Mouse (Mus musculus) c-Kit-positive CD71-negative TER-119-negative erythroid progenitor cells, embryonic 14.5 days (primary cell): ENCODE measurements around the gene Zdbf2.

ENCODE experiments used
- DNase-seq: peaks from one replicate; pipeline ENCODE4 v3.0.0-alpha.2; 2013; ENCODE audit warnings: low read depth

The Zdbf2 gene

DNA sequence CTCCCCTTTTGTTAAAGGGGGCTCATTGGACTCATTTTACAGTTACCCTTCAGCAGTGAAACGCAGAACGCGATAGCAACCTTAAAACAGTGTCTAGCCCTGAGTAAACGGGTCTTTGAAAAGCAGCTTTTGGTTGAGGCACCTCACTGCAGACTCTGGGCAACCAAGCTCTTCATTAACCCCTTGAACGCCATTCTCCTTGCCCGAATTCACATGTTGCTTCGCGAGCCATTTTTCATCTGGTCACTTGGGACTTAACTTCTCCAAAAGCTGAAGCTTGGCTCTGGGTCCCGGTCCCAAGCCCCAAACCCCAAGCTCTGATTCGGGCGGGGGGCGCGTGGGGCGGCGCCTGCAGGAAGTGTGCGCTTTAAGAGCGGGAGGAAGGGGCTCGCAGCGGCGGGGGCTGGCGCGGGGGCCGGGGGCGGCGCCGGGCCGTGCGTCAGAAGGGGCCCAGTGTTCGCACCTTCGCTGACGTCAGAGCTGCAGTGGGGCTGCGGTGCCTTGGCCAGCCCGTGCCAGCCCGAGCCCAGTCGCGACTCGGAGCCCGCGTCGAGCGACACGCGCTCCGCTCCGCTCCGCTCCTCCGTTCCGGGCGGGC is at the start of gene Zdbf2:
TSS of gene Zdbf2 (plus strand) at position 525 of the 598 bp plus-strand sequence.
- no peak for DNase-seq

DNA sequence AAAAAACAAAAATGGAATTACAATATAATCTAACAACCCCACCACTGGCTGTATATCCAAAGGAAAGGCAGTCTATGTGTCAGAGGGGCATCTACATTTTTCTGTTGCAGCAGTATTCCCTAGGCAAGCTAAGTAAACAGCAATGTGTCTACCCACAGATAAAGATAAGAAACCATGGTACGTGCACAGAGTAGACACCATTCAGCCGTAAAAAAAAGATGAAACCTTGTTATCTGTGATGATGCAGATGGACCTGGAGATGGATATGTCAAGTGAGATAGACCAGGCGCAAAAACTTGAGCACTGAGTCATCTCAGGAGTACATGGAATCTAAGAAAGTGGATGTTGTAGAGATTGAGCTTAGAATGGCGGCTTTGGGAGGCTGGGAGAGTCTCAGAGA is 48.1 kb upstream of the Zdbf2 start:
- no peak for DNase-seq

DNA sequence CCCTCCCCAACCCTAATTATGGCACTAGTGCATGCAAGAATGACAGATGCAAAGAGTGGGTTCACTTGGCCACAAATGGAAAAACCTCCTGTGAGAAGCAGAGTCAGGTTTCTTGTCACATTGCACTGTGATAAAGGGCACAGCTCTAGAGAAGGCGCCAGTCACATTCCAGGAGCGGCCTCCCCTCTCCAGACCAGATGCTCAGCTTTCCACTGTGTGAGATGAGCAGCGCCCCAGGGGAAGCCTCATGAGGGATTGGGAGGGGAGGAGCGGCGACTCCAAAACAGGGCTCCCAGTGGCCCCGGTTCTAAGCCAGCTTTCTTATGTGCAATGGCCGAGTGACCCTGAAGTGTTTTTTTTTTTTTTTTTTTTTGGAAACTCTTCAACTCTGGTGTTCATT is 47.2 kb upstream of the Zdbf2 start:
- no peak for DNase-seq

DNA sequence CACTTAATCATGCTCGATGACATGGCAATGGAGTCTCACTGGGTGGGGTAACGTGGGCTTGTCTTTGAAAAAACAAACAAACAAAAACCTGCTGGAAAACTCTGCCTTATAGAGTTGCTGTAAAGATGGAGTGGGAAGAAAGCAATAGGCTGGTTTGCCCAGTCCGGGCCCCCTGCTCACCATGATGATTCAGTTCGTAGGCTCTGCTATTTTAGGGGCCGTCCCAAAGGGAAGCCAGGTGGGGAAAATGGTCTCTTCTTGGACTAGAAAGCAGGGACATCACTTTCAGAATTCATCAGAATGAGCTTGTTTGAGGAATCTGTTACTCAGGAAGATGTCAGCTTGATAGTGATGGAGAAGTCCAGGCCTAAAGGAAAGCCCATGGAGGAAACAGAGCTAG is 45.8 kb upstream of the Zdbf2 start:
- DNase-seq = no peak

DNA sequence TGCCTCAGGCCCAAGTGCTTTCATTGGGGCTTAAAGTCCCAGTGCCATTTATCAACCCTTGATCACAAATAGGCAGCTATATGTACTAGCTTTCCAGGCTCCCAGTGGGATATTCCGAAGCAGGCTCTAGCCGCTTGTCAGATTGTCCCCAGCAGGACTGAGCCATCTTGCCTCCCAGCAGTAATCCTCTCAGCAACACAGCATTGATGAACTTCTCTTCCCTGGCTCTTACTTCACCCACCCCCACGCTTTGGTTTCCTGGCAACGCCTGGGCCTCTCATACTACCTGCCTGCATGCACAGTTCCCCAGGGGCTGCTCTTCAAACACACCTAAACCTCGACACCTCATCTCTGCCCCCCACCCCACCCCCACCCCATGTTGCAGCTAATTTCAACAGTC is 35.7 kb upstream of the Zdbf2 start:
- DNase-seq = no peak

DNA sequence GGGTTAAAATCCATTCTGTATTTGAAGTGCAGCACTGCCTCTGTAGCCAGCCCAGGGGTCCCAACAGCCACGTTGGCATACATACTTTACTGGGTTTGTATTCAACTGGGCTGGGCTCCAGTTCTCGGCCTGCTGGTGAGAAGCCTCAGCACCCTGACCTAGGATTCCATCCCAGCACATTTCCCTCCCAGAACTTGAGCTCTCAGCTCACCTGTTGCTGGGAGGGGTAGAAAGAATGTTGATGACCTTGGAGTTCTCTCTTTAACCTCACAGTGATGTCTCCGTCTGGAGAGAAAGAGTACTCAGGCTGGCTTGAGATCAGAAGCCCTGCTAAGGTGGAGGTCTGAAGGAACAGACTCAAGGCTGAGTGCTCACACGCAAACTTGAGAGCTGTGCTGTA is 33.8 kb upstream of the Zdbf2 start:
- no peak for DNase-seq

DNA sequence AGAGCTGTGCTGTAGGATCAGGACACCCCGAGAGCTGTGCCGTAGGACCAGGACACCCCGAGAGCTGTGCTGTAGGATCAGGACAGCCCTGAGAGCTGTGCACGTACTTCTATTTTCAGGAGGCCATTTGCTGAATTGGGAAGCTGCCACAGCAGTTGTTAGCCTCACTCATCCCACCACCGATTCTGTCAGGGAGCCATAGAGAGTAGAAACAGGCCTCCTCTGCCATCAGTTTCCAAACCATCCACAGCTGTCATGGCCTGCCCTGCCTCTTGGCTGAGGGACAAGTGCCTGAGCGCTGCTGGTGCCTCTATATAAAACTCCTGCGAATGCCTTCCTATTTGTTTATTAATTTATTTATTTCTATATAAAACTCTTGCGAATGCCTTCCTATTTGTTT is 33.3 kb upstream of the Zdbf2 start:
- DNase-seq = no peak

DNA sequence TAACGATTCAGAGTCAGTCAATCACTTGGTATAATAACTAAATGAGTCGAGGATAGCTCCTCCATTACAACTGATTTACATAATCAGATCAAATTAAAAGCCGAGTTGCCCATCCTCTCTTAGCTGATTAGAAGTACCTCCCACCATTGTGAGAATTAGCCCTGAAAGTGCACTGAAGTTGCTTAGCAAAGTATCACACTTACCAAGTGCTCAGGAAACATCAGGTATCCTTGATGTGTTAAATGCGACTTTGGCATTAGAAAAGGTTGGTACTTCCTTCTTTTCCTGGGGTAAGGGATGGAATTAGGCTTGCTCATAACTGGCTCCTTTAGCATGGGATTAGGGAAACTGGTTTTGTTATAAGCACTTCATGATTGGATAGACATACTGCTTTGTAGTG is 29.2 kb upstream of the Zdbf2 start:
- DNase-seq = no peak

DNA sequence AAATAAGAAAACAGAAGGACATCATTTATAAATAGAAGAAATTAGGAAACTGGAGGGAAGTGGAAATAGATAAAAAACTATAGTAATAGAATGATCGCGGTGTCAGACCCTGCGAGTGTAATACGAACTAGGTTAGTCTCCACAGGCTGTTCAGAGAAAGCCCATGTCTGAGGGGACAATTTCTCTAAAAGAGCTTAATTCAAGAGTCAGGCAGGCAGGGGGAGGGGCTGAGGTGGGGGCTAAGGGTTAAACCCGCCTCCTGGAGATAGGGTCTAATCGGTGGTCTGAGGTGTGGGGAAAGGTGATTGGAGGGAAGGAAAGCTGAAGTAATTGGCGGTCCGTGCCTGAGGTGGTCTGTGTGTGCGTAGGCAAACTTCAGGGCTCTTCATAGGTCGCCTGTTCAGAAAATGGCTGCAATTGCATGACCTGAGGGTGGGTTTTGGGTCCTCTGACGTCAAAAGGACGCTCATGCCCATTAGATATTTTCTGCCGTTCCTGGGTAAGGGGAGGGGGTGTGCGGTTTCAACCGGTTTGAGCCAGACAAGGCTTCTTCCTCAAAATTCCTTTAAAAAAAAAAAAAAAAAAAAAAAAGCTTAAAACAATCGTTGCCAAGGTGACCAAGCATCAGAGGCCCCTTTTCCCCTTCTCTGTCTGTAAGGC is 26.1 kb upstream of the Zdbf2 start:
- DNase-seq = no peak

DNA sequence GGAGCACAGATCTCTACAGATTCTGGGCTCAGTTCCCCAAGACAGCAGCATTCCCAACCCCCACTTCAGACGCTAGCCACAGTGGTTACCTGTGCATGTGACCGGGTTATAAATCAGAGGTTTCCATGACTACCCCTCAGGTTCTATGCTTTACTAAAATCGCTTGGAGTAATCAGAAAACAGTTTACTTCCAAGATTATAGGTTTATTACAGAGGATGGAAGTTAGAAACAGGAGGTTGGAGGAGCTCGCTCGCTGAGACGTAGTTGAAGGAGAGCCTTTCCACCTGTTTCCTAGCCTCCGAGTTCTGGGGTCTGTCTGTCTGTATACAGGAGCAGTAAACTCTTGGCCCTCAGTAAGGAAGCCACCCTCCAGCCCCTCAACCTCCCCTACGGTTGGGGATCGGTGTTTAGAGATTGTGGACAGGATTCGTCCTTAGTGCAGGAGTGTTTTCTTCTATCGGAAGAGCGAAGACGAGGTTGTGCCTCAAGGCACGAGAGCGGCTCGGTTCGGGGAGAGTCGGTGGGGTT is 25.2 kb upstream of the Zdbf2 start:
- no peak for DNase-seq

DNA sequence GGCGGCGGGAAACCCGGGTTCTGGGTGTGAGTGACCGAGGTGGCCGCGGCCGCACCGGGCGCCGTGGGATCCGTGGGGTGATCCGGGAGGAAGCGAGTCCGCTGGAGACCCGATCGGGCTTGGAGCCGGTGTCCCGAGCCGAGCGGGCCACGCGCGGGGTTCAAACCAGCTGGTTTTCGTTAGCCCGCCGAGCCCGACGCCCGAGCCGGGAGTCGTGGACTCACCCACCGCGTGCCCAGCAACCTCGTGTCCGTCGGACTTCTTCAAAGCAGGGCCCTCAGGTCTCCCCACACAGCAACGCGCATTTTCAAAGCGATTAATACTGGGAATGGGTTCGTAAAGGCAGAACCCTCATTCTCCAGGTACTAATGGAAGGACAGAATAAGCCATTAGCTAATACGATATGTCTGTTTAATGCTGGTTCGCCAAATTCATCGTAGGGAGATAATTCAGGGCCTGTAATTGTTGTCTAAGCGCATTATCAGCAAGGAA is 24.7 kb upstream of the Zdbf2 start:
- DNase-seq = no peak

DNA sequence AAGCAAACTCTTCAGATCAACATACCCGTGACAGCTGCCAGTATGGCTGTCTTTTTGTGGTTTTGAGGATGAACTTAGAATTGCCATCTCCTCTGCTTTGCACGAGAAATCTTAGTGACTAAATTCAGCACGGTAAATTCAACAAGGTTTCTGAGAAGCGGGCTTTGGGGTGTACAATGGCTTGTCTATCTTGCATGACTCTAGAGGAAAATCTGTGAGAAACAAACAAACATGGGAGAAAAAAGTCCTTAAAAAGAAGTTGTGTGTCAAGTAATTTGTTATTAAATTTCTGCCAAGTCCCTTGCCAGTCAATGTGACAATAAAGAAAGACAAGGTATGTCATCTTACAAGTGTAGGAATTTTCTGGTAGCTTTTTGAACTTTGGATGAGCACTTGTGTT is 23.8 kb upstream of the Zdbf2 start:
- no peak for DNase-seq

DNA sequence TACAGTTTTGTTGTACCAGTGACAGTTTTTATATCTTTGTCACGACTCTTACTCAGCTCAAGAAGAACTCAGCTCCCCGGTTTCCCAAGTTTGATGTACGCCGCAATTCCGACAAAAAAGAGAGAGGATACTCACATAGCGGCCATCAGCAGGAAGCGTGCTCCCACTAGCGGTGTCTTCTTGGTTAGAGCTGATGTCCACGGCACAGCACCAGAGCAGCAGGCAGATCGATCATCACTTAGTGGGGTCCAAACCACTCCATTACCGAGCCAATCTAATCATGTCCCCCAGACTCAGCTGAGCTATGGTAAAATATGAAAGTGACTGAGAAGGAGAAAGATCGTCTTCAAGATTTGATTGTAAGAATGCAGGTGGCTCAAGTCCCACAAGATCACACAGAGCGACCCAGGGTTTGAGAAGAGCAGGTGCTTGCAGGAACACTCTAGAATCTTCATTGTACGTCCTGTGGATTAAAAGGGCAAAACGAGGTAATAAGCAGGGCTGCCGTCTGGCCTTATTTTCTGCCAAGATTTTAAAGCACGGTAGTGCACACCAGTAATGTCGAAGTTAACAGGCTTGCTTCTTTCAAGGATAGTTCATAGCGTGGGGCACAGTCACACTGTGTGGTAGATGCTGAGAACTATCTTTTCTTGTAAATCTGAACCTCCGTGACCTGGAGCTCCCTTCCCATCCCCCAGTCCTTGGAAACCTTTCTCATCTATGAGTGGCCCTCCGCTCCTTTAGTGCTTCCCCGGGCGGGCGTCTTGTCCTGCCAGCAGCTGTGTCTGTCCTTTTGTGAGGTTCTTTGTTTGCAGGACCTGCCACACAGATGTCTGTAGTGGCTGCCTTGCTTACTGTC is 20.5 kb upstream of the Zdbf2 start:
- DNase-seq = no peak

DNA sequence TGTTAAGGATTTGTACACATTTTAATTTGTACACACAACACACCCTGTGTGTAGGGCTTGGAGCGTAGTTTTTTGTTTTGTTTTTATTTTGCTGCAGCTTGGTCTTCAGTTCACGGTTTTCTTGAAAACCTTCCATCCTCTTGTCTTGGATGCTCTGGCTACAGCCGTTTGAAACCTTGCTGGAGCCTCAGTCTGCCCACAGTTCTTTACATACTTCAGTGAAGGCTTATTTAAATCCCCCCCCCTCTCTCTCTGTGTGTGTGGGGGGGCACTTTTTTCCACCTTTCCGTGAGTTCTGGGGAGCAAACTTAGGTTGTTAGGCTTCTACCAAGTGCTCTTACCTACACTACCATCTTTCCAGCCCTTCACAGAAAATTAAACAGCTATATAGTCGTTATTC is 19.8 kb upstream of the Zdbf2 start:
- DNase-seq = no peak

DNA sequence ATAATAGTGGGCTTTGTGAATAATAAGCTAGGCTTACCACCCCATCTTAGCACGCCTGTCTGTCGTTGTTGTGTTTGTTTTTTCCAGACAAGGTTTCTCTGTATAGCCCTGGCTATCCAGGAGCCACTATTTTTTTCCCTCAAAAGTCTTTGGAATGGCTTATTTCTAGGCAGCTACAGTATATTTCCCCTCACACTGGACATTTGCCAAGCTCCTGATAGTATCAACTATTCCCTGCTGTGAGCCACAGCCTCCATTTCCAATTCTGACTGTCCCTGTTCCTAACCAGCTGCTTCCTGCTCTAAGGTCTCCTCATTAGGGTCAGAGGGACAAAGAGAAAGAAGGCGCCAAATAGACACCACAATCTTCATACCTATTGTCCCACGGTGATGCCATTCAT is 18.0 kb upstream of the Zdbf2 start:
- DNase-seq = no peak

DNA sequence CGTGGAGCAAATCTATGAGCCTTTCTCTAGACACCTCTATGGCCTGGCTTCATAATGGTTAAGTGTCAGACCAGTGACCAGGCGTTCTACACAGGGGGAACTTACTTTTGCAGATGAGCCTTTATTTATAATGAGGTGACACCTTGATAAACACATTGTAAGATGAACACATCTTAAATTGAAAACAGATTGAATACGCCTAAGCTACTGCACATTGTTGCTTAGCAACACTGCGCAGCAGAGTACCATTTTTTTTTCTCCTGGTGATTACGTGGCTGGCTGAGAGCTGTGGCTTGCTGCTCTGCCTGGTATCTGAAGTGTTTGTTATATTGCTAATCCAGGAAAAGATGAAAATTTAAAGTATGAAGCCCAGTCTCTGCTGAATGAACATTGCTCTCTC is 17.0 kb upstream of the Zdbf2 start:
- no peak for DNase-seq

DNA sequence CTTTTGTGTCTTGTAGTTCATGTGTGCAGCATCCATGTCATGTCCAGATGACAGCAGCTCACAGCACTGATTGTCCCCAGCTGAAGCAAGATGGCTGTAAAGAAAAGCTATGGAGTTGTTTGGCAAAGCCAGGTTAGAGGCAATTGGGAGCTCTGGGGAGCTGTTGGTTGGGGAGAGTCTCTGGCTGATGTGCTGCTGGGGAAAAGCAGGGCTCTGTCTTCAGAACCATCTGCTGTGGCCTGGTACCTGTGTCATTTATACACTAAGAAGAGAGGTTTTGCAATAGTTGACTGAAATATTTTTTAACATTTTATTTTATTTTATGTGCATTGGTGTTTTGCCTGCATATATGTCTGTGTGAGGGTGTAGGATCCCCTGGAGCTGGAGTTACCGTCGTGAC is 14.6 kb upstream of the Zdbf2 start:
- DNase-seq = no peak

DNA sequence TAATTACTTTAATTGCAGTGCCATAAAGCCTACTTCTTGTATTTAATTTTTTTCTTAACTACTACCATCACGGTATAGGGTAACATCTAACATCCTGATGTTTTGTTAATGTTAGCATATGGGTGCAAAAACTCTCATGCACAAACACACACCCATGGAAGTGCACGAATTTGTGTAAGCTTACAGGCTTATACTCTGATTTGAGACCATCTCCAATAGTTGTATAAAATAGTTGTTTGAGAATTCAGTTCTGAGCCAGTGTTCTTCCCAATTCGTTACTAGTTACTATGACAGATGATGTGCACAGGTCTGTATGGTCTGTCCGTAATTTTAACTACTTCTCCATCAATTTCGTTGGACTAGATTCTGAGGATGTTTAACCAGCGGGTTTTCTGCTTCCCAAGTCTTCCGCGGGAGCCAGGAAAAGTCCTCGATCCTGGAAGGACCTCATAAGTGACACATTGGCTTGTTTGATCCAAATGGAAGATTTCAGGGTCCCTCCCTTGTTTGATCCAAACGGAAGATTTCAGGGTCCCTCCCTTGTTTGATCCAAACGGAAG is 13.7 kb upstream of the Zdbf2 start:
- no peak for DNase-seq

DNA sequence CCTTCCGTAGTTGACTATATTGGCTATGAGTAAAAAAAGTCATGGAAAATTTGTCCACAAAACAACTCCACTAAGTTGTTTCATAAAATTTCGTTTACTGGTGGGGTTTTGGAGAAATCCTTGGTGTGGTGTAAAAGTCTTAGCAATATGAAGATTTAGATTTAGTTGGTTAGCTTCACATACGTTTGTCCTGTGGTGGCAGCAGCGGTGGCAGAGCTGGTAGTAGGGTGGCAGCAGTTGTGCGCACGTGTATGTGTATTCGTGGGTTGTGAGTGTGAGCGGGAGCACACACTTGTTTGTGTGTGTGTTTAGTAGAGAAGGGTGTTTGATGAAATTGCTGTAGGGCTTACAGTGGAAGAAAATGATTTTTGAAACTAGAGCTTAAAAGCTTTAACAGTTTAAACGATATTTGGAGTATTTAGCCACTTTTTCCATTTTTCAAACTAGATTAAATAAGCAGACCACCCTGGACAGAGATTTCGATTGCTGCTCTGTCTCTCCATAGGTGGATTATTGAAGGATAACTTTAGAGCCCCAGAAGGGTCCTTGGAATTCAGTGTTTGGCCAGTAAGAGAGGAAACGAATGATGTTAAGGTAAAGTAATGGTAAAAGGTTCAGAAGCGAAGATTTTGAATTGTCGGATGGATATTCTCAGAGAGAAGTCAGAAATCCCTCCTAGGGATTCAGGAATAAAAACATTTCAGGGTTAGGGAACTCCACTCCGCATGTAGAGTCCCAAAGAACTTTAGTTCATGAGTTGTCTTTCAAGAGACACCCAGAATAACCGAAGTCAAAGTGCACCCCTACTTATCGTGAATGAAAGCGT is 12.9 kb upstream of the Zdbf2 start:
- no peak for DNase-seq

DNA sequence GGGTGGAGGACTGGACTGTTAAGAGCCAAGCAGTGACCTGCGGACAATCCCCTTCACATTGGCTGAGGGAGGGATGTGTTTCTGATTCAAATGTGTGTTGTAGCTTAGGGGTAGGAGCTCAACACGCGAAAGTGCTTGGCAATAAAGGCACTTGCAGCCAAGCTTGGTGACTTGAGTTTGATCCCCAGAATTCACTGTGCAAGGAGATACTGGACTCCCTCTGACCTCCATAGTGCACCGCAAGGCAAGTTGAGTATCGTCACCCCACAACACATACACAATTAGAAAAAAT is 12.4 kb upstream of the Zdbf2 start:
- DNase-seq = no peak

DNA sequence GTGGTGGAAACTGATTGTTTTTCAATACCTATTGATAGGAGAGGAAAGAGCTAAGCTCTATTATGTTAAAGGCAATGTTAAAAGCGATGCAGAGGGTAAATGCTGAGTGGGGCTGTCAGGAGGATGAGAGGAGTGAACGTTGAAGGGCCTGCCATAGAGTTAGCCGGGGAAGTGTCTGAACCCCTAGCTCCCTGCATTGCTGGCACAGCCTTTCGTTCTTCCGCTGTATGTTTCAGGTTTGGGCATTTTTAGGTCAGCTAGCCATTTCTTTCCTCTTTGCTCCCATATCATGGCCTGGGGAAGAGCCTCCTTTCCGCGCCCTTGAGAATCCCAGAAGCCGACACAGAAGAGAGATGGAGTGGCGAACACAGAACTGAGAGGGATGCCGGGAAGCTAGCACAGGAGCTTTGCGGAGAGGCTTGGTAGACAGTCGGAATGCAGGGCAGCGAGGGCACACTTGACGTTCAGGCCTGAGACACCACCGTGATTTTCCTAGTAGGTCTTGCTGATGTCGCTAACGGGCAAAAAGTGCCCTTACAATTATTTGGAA is 11.9 kb upstream of the Zdbf2 start:
- no peak for DNase-seq

DNA sequence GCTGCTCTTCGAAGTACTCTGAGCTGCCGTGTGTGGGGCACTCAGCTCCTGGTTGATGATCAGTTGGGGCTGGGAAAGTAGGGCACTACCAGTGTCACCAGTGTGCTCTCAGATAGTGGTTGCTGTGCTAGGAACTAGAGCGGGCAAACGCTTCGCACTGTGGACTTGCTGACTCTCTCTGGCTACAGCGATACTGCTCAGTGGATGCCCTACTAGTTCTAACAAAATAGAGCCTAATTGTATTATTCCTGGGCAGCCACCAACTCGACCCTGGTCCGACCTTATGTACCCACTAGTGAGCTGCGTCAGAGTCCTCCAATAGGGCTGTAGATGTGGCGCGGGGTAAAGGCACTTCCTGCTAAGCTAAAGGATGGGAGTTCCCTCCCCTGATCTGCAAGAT is 9.4 kb upstream of the Zdbf2 start:
- no peak for DNase-seq
